Comparison of ENCODE assay signal across 8 mouse cellular contexts in the genomic region with DNA sequence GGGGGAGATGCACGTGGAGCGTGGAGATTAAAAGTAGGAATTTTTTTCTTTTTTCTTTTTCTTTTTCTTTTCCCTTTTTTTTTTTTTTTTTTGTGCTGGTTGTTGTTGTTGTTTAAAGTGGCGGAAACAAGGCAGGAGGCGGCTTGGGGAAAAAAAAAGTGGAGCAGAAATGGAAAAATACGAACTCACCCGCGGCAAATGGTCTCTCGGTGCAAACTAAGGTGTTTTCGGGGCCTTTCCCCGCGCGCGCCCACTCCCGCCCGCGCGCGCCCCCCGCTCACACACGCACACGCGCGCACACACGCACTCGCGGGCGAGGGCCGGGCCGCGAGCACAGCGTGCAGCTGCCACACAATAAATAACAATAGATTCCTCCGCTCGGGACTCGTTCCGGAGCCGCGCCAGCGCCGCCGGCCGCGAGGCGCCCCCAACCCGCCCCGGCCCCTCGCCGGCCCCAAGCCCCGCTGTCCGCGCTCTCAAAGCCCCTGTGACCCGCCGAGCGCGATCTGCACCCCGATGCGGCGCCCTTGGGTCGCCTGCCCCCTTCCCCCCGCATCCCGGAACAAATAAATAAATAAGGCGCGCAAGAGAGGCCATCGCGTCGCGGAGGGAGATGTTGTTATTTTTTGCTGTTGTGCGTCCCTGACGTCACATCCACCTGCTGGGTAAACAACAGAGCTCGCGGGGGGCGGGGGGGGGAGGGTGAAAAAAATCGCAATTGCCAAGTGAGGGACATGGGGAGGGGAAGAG. TPM values are rescaled to one million over a fixed set of nuclear protein-coding genes. Genes with fewer than 3 reads are reported as not detected.
DNase-seq lines count a peak whose midpoint lies in the region; ATAC-seq and TF ChIP-seq lines count a peak whose summit lies in the region.

Foxp1 (minus strand) TSS at position 363 of the 750 bp plus-strand sequence.

- H3K27ac ChIP-seq in cortical plate, adult 2 months (ENCODE audit: insufficient read depth, low read length) = peak within 1 kb of the TSS; percentile 97
- peak within 1 kb of the TSS; percentile 99 for H3K27ac ChIP-seq in left cerebral cortex, adult 2 months

- TF ChIP-seq CTCF in cortical plate, adult 2 months (IDR thresholded peaks at IDR 0.05; ENCODE audit: extremely low read depth, insufficient read depth, low read length) = no peak
- no peak for TF ChIP-seq CTCF in left cerebral cortex, adult 2 months (IDR thresholded peaks at IDR 0.05)

- peak; percentile 71 for DNase-seq in ZHBTc4 (ENCODE audit: low read depth, low spot score)
- DNase-seq in gastrocnemius, postnatal 10 days = peak; percentile 63
- peak; percentile 44 for DNase-seq in hindlimb bud, embryonic 11.5 days (ENCODE audit: extremely low spot score, low read depth, low spot score)
- DNase-seq in left cerebral cortex, adult 2 months (ENCODE audit: extremely low spot score in 1 of 2, low spot score in 2 of 2) = peak; percentile 70 to 72
- DNase-seq in right cerebral cortex, adult 18-20 months = peak; percentile 69
- DNase-seq in urinary bladder, postnatal 14 days (ENCODE audit: low spot score) = peak; percentile 80

- intact Hi-C loops in left cerebral cortex, adult 2 months (cut with DNase I) = loop anchor here (2.0 to 10.0 kb wide), 10 partner anchors 38 to 890 kb away; no protein-coding TSS in a partner anchor

- peak; percentile 43 for ATAC-seq in megakaryocyte, adult 5-6 weeks (ENCODE audit: poor library complexity, severe bottlenecking)

- no peaks in the 10 kb centered on the region; the same call in 1 of the 2 replicates for H3K4me1 ChIP-seq in cortical plate, adult 2 months (ENCODE audit: control insufficient read depth, insufficient read depth, low read length)

- no peak for TF ChIP-seq POLR2A in cortical plate, adult 2 months (IDR thresholded peaks at IDR 0.05; ENCODE audit: extremely low read depth, insufficient read depth, low read length)

- peak within 1 kb of the TSS; percentile 90 for H3K4me3 ChIP-seq in cortical plate, adult 2 months (ENCODE audit: insufficient read depth, low read length)
- H3K4me3 ChIP-seq in left cerebral cortex, adult 2 months = peak within 1 kb of the TSS; percentile 92

RNA-seq across cellular contexts. Expression of gene Foxp1, which starts in this region (rescaled TPM):
- polyA plus RNA-seq in cortical plate, adult 2 months (2012; rRNA removed) = 78.9 and 99.2 TPM in 2 replicates
- 10 to 100 TPM; 21.9 to 35.8 TPM for total RNA-seq in gastrocnemius, postnatal 10 days (2021)
- 100 to 1,000 TPM; 133 to 139 TPM for total RNA-seq in left cerebral cortex, adult 2 months (2021)
- 85.2 and 92.7 TPM in 2 replicates for total RNA-seq in megakaryocyte, adult 5-6 weeks (2015)
- 59.5 and 68.6 TPM in 2 replicates for total RNA-seq in megakaryocyte, adult 5-6 weeks (2017)

Comparison
In these comparisons a context has a peak if more than half of its experiments do, and no peak if none do; other contexts are left out.
1. Peak in every context shown above with its lines: DNase-seq, ATAC-seq, H3K4me3 ChIP-seq and H3K27ac ChIP-seq.